Mouse (Mus musculus) embryonic facial prominence, embryonic 15.5 days (tissue): ENCODE measurements at regions not wholly inside any gene's neighbourhood (a gene's known extent, or its start where the extent isn't known, plus 50 kb on each side); places are given as distances from the start of the nearest gene placed in this dataset.

ENCODE experiments used
- ATAC-seq: fragments of 200-750 bp; cut with Nextera tagmentation; 2 replicates; pipeline ENCODE4 v1.8.0; 2017; ENCODE audit warnings: low read depth, moderate TSS enrichment; ENCODE audit not compliant: insufficient number of reproducible peaks, low FRiP score, low TSS enrichment
- H3K27ac ChIP-seq: fragments of 300-500 bp; sonication (generic); replicated peaks from 2 replicates; pipeline ENCODE4 v1.5.1; 2015; ENCODE audit warnings: mild to moderate bottlenecking, inconsistent platforms
- H3K27me3 ChIP-seq: fragments of 300-500 bp; sonication (generic); 2 replicates; pipeline ENCODE4 v1.6.1; 2015; ENCODE audit warnings: inconsistent platforms
- H3K36me3 ChIP-seq: fragments of 300-500 bp; sonication (generic); 2 replicates; pipeline ENCODE4 v1.6.1; 2015; ENCODE audit warnings: mild to moderate bottlenecking, inconsistent platforms
- H3K4me1 ChIP-seq: fragments of 300-500 bp; sonication (generic); 2 replicates; pipeline ENCODE4 v1.6.1; 2015; ENCODE audit warnings: inconsistent platforms
- H3K4me2 ChIP-seq: fragments of 300-500 bp; sonication (generic); replicated peaks from 2 replicates; pipeline ENCODE4 v1.6.1; 2015; ENCODE audit warnings: mild to moderate bottlenecking, inconsistent platforms
- H3K4me3 ChIP-seq: fragments of 300-500 bp; sonication (generic); replicated peaks from 2 replicates; pipeline ENCODE4 v1.5.1; 2015; ENCODE audit warnings: mild to moderate bottlenecking, inconsistent platforms
- H3K9ac ChIP-seq: fragments of 300-500 bp; sonication (generic); 2 replicates; pipeline ENCODE4 v1.6.1; 2015; ENCODE audit warnings: inconsistent platforms
- H3K9me3 ChIP-seq: fragments of 300-500 bp; sonication (generic); replicated peaks from 2 replicates; pipeline ENCODE4 v1.6.1; 2016; ENCODE audit warnings: inconsistent platforms
- WGBS: fragments of 180-500 bp; shearing (Covaris S2); methylation state at CpG from one replicate; pipeline ENCODE4 v1.1.7; 2015; 5-methylcytosine and 5-hydroxymethylcytosine counted together

DNA sequence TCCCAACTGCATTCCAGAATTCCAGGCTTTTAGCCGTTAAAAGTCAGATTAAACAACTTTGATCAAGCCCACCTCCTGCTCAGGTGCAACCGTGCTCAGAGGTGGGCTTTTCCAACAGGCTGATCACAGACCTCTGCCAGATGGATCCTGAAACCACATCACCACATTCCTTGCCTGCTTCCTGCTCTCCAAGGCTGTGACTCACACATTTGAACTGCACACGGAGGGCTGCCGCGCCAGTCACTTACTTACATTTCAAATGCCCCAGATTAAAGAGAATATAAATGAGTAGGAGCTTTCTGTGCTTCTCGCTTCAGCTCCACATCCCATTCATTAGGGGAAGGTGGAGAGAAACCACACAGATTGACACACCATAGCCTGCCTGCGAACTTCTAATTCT lies 367.6 kb downstream of the Rpl36a-ps1 start:
- H3K4me3 ChIP-seq, result no peak overlapping the region
- H3K36me3 ChIP-seq, result no peaks in the 10 kb centered on the region
- ATAC-seq, result no peak
- 33% methylated on average over 7 of the region's 7 CpGs for WGBS
- H3K9ac ChIP-seq, result no peak overlapping the region
- no peaks in the 10 kb centered on the region for H3K9me3 ChIP-seq
- H3K27me3 ChIP-seq, result no peaks in the 10 kb centered on the region
- no peak overlapping the region for H3K27ac ChIP-seq
- peaks cover 4% of the 10 kb centered on the region; the same call in 1 of the 2 replicates for H3K4me1 ChIP-seq
- no peak overlapping the region for H3K4me2 ChIP-seq

- H3K9ac ChIP-seq, result no peak overlapping the region
- ATAC-seq, result no peak
- peaks cover 4% of the 10 kb centered on the region; the same call in 1 of the 2 replicates for H3K4me1 ChIP-seq
- H3K27ac ChIP-seq, result no peak overlapping the region
- H3K9me3 ChIP-seq, result no peaks in the 10 kb centered on the region
- no peak overlapping the region for H3K4me2 ChIP-seq
- no peak overlapping the region for H3K4me3 ChIP-seq
- 83% methylated on average over 4 of the region's 4 CpGs for WGBS
- H3K27me3 ChIP-seq, result no peaks in the 10 kb centered on the region
- no peaks in the 10 kb centered on the region for H3K36me3 ChIP-seq
Measured at GRCm38 (mm10) chr14:98625867-98626266, 368.3 kb downstream of the Rpl36a-ps1 start.

DNA sequence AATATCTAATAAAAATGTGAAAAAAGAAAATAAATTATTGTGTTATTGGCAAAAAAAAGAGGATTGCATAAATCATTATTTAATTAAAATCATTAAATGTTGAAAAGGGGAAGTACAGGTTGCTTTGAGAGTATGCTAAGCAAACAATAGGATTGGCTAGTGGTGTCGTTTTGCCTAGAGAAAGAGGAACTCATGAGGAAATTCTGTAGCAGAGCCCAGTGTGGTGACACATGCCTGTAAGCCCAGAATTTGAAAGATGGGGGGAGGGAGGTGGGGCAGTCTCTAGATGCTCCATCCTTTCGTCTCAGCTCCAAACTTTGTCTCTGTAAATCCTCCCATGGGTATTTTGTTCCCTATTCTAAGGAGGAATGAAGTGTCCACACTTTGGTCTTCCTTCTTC lies 388.3 kb downstream of the Rpl36a-ps1 start:
- no peak overlapping the region for H3K9ac ChIP-seq
- no peak overlapping the region for H3K27ac ChIP-seq
- no peaks in the 10 kb centered on the region for H3K4me1 ChIP-seq
- no peak for ATAC-seq
- H3K9me3 ChIP-seq, result no peaks in the 10 kb centered on the region
- H3K27me3 ChIP-seq, result no peaks in the 10 kb centered on the region
- H3K36me3 ChIP-seq, result no peaks in the 10 kb centered on the region
- 65% methylated on average over 2 of the region's 2 CpGs for WGBS
- H3K4me2 ChIP-seq, result no peak overlapping the region
- no peak overlapping the region for H3K4me3 ChIP-seq

- no peak for ATAC-seq
- 81% methylated on average over 2 of the region's 2 CpGs for WGBS
- Histone ChIP-seq H3K27ac (no peak overlapping the region), H3K9me3 (no peaks in the 10 kb centered on the region), H3K4me3 (no peak overlapping the region), H3K36me3 (no peaks in the 10 kb centered on the region), H3K27me3 (no peaks in the 10 kb centered on the region), H3K4me1 (no peaks in the 10 kb centered on the region), H3K4me2 (no peak overlapping the region), H3K9ac (no peak overlapping the region)
Measured at GRCm38 (mm10) chr14:98596252-98596651, 397.9 kb downstream of the Rpl36a-ps1 start.

DNA sequence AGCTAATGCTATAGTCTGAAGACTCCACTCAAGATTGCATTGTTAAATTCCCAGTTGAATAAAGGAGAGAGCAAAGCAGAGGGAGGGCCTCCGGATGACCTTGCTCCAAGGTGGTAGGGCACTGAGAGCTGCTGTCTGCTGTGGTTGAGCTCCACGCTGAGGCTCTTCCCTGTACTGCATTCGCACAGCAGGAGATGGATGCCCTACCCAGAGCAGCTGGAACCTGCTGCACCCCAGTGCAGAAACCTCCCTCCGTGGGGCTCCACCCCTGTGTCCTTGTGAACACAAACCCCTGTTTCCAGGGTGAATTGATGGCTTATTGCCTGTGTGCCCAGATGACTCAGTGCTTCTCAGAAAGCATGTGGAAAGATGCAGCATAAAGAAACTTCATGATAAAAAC lies 404.3 kb downstream of the Rpl36a-ps1 start:
- Histone ChIP-seq H3K27ac (no peak overlapping the region), H3K4me1 (no peaks in the 10 kb centered on the region), H3K27me3 (no peaks in the 10 kb centered on the region), H3K4me3 (no peak overlapping the region), H3K9ac (no peak overlapping the region), H3K4me2 (no peak overlapping the region), H3K36me3 (no peaks in the 10 kb centered on the region), H3K9me3 (no peaks in the 10 kb centered on the region)
- ATAC-seq, result peak; percentile 51; the same call in 1 of the 2 replicates
- 13% methylated on average over 4 of the region's 4 CpGs for WGBS

DNA sequence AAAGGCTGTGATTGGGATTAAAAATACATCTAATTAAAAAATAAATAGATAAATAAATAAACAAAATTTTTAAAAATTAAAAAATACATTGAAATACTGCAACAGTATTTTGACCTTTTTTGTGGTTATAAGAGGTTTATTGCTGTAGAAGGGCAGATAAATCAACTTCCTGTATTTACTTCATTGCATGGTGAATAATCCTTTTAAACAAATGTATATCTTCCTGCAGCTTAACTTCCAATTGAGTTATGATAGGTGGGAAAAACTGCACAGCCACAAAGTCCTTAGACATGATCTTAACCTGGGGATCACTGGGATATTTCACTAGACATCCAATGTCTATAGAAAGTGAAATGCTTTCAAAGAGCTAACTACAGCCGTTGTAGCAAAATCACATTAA lies 402.1 kb upstream of the Dach1 start:
- no peaks in the 10 kb centered on the region for H3K9me3 ChIP-seq
- WGBS, result 84% methylated on average over 1 of the region's 1 CpGs
- ATAC-seq, result no peak
- no peaks in the 10 kb centered on the region for H3K27me3 ChIP-seq
- H3K4me3 ChIP-seq, result no peak overlapping the region
- no peak overlapping the region for H3K4me2 ChIP-seq
- H3K36me3 ChIP-seq, result no peaks in the 10 kb centered on the region
- H3K4me1 ChIP-seq, result no peaks in the 10 kb centered on the region
- H3K27ac ChIP-seq, result no peak overlapping the region
- no peak overlapping the region for H3K9ac ChIP-seq

DNA sequence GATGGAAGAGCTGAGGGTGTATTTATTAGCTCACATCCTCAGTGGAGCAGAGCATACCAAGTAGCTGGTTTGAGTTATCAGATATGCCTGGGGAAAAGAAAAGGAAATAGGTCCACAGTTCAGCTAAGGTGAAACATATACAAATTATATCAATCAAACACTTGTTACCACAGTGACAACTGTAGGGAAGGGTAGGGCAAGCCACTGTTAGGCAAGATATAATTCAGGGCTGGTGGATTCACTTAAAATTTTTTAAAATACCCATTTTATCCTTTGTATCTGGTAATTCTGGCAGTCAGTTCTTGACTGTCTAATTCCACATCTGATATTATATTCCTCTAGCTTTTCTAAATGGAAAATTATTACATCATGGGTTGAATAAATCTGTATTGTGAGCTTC lies 392.4 kb upstream of the Dach1 start:
- Histone ChIP-seq H3K4me2 (no peak overlapping the region), H3K9me3 (no peaks in the 10 kb centered on the region), H3K36me3 (no peaks in the 10 kb centered on the region), H3K9ac (no peak overlapping the region), H3K4me1 (no peaks in the 10 kb centered on the region), H3K4me3 (no peak overlapping the region), H3K27me3 (no peaks in the 10 kb centered on the region), H3K27ac (no peak overlapping the region)
- no peak for ATAC-seq

DNA sequence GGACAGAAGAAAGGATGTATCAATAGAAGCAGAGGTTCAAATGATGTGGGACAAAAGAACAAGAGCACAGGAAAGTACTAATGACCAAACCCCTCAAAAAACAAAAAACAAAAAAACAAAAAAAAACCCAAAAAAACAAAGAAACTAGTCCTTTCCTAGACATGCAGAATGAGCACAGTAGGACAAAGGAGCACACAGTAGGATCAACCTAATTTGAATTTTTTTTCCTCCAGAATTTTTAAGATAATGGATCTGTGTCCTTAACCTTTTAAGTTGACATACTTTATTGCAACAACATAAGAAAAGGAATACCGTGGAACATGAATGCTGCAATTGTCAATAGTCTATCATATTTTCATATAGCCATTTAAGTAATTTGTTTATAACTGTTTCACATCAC lies 370.2 kb upstream of the Dach1 start:
- Histone ChIP-seq H3K9ac (no peak overlapping the region), H3K4me1 (no peaks in the 10 kb centered on the region), H3K4me3 (no peak overlapping the region), H3K27me3 (no peaks in the 10 kb centered on the region), H3K9me3 (no peaks in the 10 kb centered on the region), H3K36me3 (no peaks in the 10 kb centered on the region), H3K4me2 (no peak overlapping the region), H3K27ac (no peak overlapping the region)
- WGBS, result 96% methylated on average over 1 of the region's 1 CpGs
- no peak for ATAC-seq

- Histone ChIP-seq H3K4me2 (no peak overlapping the region), H3K9me3 (no peaks in the 10 kb centered on the region), H3K27me3 (no peaks in the 10 kb centered on the region), H3K27ac (no peak overlapping the region), H3K36me3 (no peaks in the 10 kb centered on the region), H3K9ac (no peak overlapping the region), H3K4me1 (no peaks in the 10 kb centered on the region), H3K4me3 (no peak overlapping the region)
- WGBS, result 49% methylated on average over 4 of the region's 4 CpGs
- no peak for ATAC-seq
Measured at GRCm38 (mm10) chr14:98538267-98538666, 368.7 kb upstream of the Dach1 start.

GRCm38 (mm10) chr14:98533600-98533999 lies 364.0 kb upstream of the Dach1 start:
- Histone ChIP-seq H3K4me2 (no peak overlapping the region), H3K9ac (no peak overlapping the region), H3K27ac (no peak overlapping the region), H3K36me3 (no peaks in the 10 kb centered on the region), H3K9me3 (no peaks in the 10 kb centered on the region), H3K27me3 (no peaks in the 10 kb centered on the region), H3K4me3 (no peak overlapping the region), H3K4me1 (no peaks in the 10 kb centered on the region)
- 69% methylated on average over 10 of the region's 10 CpGs for WGBS
- ATAC-seq, result no peak

GRCm38 (mm10) chr14:98520966-98521365 lies 351.4 kb upstream of the Dach1 start:
- no peak overlapping the region for H3K9ac ChIP-seq
- H3K36me3 ChIP-seq, result no peaks in the 10 kb centered on the region
- H3K4me3 ChIP-seq, result no peak overlapping the region
- H3K4me2 ChIP-seq, result no peak overlapping the region
- H3K27ac ChIP-seq, result no peak overlapping the region
- WGBS, result 91% methylated on average over 3 of the region's 3 CpGs
- no peaks in the 10 kb centered on the region for H3K9me3 ChIP-seq
- no peak for ATAC-seq
- no peaks in the 10 kb centered on the region for H3K4me1 ChIP-seq
- H3K27me3 ChIP-seq, result no peaks in the 10 kb centered on the region

- no peak overlapping the region for H3K4me2 ChIP-seq
- WGBS, result 83% methylated on average over 6 of the region's 6 CpGs
- no peaks in the 10 kb centered on the region for H3K9me3 ChIP-seq
- no peak overlapping the region for H3K9ac ChIP-seq
- no peak overlapping the region for H3K27ac ChIP-seq
- no peaks in the 10 kb centered on the region for H3K36me3 ChIP-seq
- H3K4me1 ChIP-seq, result no peaks in the 10 kb centered on the region
- H3K4me3 ChIP-seq, result no peak overlapping the region
- no peaks in the 10 kb centered on the region for H3K27me3 ChIP-seq
- ATAC-seq, result no peak
Measured at GRCm38 (mm10) chr14:98505321-98505720, 335.8 kb upstream of the Dach1 start.
